Mouse (Mus musculus) ES-Bruce4 (cell line): ENCODE data around the gene Fgf14.

Experiments used
- CTCF ChIP-seq: IDR thresholded peaks from one replicate; pipeline ENCODE4 v1.8.1; 2011; ENCODE audit warnings: low read depth, low read length
- POLR2A ChIP-seq: IDR thresholded peaks from one replicate; pipeline ENCODE4 v1.8.1; 2011; ENCODE audit warnings: low read length; ENCODE audit not compliant: insufficient read depth

GRCm38 (mm10) chr14:124676506-124677177, at the start of gene Fgf14:
- TF ChIP-seq POLR2A (no peak), CTCF (no peak)
